Mouse (Mus musculus): ENCODE measurements around the gene Cdc25a.

Cdc25a gene

GRCm38 (mm10) chr9:109894413-109895090, 19.2 kb downstream of the Cdc25a start:
- DNase-seq (ENCODE audit: low read depth, low spot score), result peak; percentile 60

- no peak for DNase-seq (ENCODE audit: low read depth, low spot score)
Measured at GRCm38 (mm10) chr9:109895593-109895992, 20.2 kb downstream of the Cdc25a start.

DNA sequence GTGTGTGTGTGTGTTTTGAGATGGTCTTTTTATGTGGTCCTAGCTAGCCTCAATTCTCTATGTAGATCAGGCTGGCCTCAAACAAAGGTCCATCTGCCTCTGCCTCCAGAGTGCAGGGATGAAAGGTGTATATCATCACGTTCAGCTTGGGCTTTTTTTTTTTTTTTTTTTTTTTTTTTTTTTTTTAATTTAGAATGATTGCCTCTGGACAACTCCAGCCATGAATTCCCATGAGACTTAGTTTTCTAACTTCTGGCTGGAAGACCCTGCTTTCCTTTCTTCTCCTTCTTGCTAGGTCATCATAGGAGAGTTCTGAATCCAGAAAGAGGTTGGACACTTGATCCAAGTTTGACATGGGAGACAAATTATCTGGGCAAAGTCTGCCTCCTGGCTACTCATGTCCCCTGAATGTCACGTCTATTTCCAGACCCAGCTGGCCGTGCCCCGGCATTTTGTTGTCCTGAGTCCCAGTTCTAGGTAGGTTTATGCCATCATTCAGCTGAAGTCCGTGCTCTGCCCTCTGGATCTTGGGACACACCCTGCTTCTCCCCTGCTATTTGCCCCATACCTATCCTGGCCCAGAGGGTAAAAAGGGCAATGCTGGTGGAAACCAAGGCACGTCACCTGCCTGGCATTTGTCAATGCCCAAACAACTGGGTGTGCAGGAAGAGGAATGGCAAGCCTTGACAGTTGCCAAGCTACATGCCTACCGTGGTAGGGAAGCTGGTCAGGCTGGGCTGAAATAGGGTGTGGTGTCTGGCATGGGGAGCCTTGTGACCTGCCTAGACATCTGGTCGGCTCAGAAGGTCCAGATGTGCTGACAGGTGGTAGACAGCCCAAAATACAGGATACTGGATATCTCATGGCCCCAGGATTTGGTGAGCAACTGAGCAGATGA, 21.1 kb downstream of the Cdc25a start:
- DNase-seq (ENCODE audit: low read depth, low spot score), result no peak

DNA sequence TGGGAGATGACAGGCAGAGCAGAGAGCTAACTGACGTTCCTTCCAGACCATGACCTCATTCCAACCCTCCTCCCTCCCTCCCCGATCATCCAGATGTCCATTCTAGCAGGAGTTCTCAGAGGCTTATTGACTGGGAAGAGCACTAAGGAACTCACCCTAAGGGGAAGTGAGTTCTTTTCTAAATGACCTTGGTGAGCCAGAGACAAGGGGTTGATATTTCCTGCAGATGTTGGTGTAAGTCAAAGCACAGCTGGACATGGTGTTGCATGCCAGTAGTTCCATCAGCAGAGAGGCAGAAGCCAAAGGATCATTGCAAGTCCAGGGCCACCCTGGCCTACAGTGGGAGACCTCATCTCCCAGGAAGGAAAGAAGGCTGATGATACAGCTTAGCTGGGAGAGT, 22.6 kb downstream of the Cdc25a start:
- no peak for DNase-seq (ENCODE audit: low read depth, low spot score)

DNA sequence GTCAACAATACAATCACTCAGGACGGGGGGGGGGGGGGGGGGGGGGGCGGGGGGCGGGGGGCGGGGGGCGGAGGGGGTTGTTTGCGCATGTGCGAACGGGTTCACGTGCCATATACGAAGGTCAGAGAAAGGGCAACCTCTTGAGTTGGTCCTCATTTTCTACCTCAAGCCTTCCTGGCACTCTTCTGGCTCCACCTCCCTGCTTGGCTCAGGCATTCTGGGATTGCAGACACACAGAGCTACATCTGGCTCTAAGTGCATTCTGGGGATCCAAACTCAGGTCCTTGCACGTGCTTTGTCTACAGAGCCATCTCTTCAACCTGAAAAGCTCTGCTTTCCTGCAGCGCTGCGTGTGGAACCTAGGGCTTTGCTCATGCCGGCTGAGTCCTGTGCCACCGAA, 24.0 kb downstream of the Cdc25a start:
- no peak for DNase-seq (ENCODE audit: low read depth, low spot score)

GRCm38 (mm10) chr9:109899774-109900173, 24.4 kb downstream of the Cdc25a start:
- no peak for DNase-seq (ENCODE audit: low read depth, low spot score)

- no peak for DNase-seq (ENCODE audit: low read depth, low spot score)
Measured at GRCm38 (mm10) chr9:109900604-109901003, 25.2 kb downstream of the Cdc25a start.

- DNase-seq (ENCODE audit: low read depth, low spot score), result no peak
Measured at GRCm38 (mm10) chr9:109902246-109902645, 26.9 kb downstream of the Cdc25a start.

- no peak for DNase-seq (ENCODE audit: low read depth, low spot score)
Measured at GRCm38 (mm10) chr9:109902740-109903139, 27.4 kb downstream of the Cdc25a start.

DNA sequence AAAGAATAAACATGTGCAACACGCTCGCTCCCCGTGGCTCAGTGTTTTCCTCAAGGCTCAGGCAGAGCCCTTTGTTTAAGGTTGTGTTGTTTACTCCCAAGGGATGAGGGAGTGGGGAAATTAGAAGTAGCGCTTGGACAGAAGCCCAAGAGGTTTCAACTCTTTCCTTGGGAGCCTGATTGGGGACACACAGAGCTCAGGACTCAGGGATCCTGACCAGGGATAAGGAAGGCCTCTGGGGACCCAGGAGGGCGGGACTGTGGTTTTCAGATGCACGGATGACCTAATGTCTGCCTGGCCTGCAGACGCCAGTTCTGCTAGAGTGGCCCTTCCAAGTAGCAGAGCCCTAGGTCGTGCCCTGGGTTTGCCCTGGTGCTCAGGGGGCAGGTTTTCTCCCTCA, 31.9 kb downstream of the Cdc25a start:
- DNase-seq (ENCODE audit: low read depth, low spot score), result no peak

DNA sequence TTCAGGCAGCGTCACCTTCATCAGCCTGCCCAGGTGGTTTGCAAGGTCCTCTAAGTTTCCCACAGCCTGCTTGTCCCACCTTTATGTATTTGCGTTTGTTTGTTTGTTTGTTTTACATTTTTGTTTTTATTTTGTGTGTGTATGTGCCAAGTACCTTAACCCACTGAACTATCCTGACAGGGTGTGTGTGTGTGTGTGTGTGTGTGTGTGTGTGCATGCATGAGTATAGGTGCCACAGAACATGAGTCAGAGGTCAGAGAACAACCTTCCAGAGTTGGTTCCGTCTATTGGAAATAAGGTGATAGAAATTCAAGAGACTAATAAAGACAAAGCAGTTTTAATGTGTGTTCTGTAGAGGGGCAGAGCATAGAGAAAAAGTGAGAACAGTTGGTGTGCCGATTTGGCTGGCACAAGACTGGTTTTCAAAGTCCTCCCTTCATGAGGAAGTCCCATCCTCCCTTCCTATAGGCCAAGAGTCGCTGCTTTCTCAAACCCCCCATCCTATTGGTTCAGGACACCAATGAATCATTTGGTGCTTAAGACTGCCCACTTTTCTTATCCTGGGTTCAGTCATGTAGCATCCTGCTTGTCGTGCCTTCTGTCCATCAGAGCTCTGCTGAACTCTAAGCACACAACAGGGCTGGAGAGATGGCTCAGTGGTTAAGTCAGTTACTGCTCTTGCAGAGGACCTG, 32.5 kb downstream of the Cdc25a start:
- no peak for DNase-seq (ENCODE audit: low read depth, low spot score)

DNA sequence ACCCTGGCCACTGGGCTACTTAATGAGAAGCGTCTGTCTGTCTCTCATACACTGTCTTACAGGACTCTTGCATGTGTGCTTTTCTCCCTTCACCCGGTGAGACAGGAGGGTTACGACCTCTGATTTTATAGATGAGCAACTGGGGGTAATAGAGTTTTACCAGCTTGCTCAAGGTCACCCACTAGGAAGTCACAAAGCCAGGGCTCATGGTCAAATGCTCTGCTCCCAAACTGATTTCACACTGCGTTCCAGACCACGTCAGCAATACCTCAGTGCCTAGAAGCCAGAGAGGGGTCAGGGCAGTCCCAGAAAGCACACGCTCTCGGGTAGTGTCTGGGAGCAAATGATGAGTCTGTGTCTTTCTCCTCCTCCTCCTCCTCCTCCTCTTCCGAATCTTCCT, 33.7 kb downstream of the Cdc25a start:
- no peak for DNase-seq (ENCODE audit: low read depth, low spot score)

GRCm38 (mm10) chr9:109909926-109910325, 34.5 kb downstream of the Cdc25a start:
- DNase-seq (ENCODE audit: low read depth, low spot score), result no peak

- DNase-seq (ENCODE audit: low read depth, low spot score), result no peak
Measured at GRCm38 (mm10) chr9:109911779-109912178, 36.4 kb downstream of the Cdc25a start.

DNA sequence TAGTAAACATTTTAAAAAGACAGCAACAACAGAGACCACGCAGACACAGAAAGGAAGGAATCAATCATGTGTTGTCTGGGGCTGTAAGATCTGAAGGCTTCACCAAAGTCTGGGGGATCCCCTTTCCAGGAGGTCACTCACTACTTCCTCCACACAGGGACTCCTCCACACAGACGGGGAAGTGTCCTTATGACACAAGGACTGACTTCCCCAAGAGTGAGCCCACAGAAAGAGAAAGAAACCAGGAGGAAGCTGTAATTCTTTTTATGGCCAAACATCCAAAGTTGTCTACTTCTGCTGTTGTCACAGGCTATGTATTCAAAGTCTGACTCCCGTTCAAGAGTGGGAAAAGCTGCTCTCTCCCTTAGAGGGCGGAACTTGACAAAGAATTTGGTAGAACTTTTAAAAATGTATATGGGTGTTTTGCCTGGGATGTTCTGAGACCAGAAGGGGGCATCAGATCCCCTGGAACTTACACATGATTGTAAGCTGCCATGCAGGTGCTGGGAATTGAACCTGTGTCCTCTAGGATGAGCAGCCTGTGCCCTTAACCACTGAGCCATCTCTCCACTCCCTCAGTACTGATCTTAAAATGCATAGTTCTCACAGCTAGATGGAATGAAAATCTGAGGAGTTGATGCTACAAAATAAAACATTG, 39.0 kb downstream of the Cdc25a start:
- DNase-seq (ENCODE audit: low read depth, low spot score), result no peak

DNA sequence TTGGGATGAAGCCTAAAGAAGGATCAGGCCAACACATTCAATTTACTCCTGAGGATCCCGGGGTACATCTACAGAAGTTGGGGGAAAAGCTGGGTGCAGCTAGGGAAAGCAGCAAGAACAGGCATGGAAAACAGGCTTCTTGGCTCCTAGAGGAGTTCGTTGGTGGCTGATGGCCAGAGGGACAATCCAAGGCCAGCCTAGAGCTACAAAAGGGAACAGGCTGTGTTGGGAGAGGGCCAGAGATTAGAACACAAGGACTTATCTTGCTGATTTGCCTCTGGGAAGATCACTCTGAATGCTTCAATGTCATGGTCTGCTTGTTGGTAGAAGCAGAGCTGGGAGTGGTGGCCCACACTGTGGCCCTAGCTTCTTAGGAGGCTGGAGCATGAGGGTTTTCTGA, 42.6 kb downstream of the Cdc25a start:
- no peak for DNase-seq (ENCODE audit: low read depth, low spot score)

DNA sequence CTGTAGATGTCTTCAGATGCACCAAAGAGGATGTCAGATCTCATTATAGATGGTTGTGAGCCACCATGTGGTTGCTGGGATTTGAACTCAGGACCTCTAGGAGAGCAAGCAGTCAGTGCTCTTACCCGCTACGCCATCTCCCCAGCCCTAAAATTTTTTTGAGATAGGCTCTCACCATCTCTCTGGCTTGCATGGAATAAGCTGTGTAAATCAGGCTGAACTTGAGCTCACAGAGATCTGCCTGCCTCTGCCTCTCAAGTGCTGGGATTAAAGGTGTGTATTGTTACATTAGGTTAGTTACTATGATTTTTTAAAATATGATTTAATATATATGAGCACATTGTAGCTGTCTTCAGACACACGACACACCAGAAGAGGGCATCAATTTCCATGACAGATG, 53.8 kb downstream of the Cdc25a start:
- no peak for DNase-seq (ENCODE audit: low read depth, low spot score)

DNA sequence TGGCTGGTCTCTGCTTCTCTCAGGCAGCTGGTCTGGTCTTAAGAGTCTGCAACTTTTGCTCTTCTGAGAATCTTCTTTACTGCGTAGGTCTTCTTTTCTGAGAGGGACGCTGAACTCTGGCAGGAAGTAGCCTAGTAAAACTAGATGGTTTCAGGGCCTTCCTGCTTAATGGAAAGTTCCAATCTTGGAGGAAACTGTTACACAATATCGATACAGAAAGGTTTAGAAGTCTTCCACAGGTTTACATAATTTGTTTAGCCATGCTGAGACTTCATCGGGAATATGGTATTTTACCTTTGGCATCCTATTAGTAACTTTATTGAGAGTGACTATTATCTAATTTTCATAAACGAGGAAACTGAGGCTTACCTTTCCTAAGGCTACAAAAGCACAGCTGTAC, 54.7 kb downstream of the Cdc25a start:
- DNase-seq (ENCODE audit: low read depth, low spot score), result no peak

- no peak for DNase-seq (ENCODE audit: low read depth, low spot score)
Measured at GRCm38 (mm10) chr9:109930752-109931151, 55.4 kb downstream of the Cdc25a start.

- peak; percentile 97 for DNase-seq (ENCODE audit: low read depth, low spot score)
Measured at GRCm38 (mm10) chr9:109931257-109932171, 56.1 kb downstream of the Cdc25a start, which contains the start of gene Map4. Gene Map4 (plus strand): TSS chr9:109931460.

- DNase-seq (ENCODE audit: low read depth, low spot score), result no peak
Measured at GRCm38 (mm10) chr9:109932361-109932755, 57.0 kb downstream of the Cdc25a start.

Data from telencephalon, adult 2 months (tissue).